In genomic region chr5:72064079-72064478, GRCm38 (mm10) we compare ENCODE assay signal across 32 mouse cellular contexts.
DNase-seq lines count a peak whose midpoint lies in the region; ATAC-seq and TF ChIP-seq lines count a peak whose summit lies in the region.
"Had no signal": no experiment of that assay in that cellular context is flagged by ENCODE, and none has a peak within 500 bp of the region (broad histone marks: within the 10 kb centered on the region; RNA-seq: fewer than 3 reads in every experiment).

No protein-coding gene starts in this region.

- H3K9me3 ChIP-seq in forebrain, embryonic 15.5 days, result no peaks in the 10 kb centered on the region
- H3K9me3 ChIP-seq in forebrain, embryonic 11.5 days (ENCODE audit: control insufficient read depth, low read length), result no peaks in the 10 kb centered on the region
- H3K9me3 ChIP-seq: embryonic facial prominence, embryonic 10.5 days; embryonic facial prominence, embryonic 13.5 days; heart, embryonic 10.5 days; heart, embryonic 13.5 days had no signal

- H3K9ac ChIP-seq in forebrain, embryonic 15.5 days (replicated peaks), result no peak overlapping the region
- no peak overlapping the region for H3K9ac ChIP-seq in forebrain, embryonic 11.5 days (ENCODE audit: low read length)
- H3K9ac ChIP-seq: embryonic facial prominence, embryonic 13.5 days; heart, embryonic 13.5 days; hindbrain, embryonic 14.5 days had no signal

- H3K36me3 ChIP-seq in forebrain, embryonic 15.5 days, result no peaks in the 10 kb centered on the region
- H3K36me3 ChIP-seq in forebrain, embryonic 11.5 days (ENCODE audit: control insufficient read depth, insufficient read depth, low read length), result no peaks in the 10 kb centered on the region
- H3K36me3 ChIP-seq: embryonic facial prominence, embryonic 10.5 days; embryonic facial prominence, embryonic 13.5 days; heart, embryonic 10.5 days; heart, embryonic 13.5 days had no signal

- DNase-seq in forebrain, embryonic 11.5 days (ENCODE audit: low spot score), result no peak
- DNase-seq in layer of hippocampus, adult 2 months (ENCODE audit: low spot score in 2 of 2), result no peak
- DNase-seq in layer of hippocampus, adult 9-11 months, result no peak
- DNase-seq in A20 (ENCODE audit: low read depth, low spot score), result peak; percentile 16
- peak; percentile 47 for DNase-seq in brain, adult 2 months (ENCODE audit: low read depth, low spot score)
- DNase-seq in cerebellum, postnatal 14 days, result no peak
- DNase-seq in adrenal gland, adult 18-20 months (ENCODE audit: low spot score in 2 of 2), result no peak
- DNase-seq: adrenal gland, adult 8-10 months; adrenal gland, postnatal 25 days; B cell, adult 2 months; cerebellum, adult 11 months; cerebellum, adult 2 months; cerebellum, adult 9-11 months; cerebellum, postnatal 36 days; embryo, embryonic 11 days; gastrocnemius, postnatal 36 days; heart, adult 2 months; heart, postnatal 14 days; heart, postnatal 4 days; kidney, adult 2 months had no signal

- H3K27ac ChIP-seq in forebrain, embryonic 15.5 days (replicated peaks), result 0 out of 2 replicates have a peak overlapping the region, but pooled peaks have one; percentile 14
- H3K27ac ChIP-seq in forebrain, embryonic 11.5 days (ENCODE audit: low read depth, low read length), result no peak overlapping the region
- peak overlapping the region; percentile 76 for H3K27ac ChIP-seq in layer of hippocampus, adult 2 months
- H3K27ac ChIP-seq: embryonic facial prominence, embryonic 10.5 days; embryonic facial prominence, embryonic 13.5 days; heart, adult 2 months; heart, embryonic 10.5 days; heart, embryonic 13.5 days; hindbrain, embryonic 14.5 days; hindbrain, postnatal 0 days had no signal

- H3K4me1 ChIP-seq in forebrain, embryonic 15.5 days, result no peaks in the 10 kb centered on the region
- no peaks in the 10 kb centered on the region for H3K4me1 ChIP-seq in forebrain, embryonic 11.5 days (replicated peaks; ENCODE audit: control insufficient read depth, insufficient read depth, low read length)
- H3K4me1 ChIP-seq: embryonic facial prominence, embryonic 10.5 days; heart, embryonic 10.5 days; heart, embryonic 13.5 days had no signal

- H3K4me3 ChIP-seq in forebrain, embryonic 15.5 days, result no peak overlapping the region
- H3K4me3 ChIP-seq in forebrain, embryonic 11.5 days (ENCODE audit: low read depth, low read length), result no peak overlapping the region
- no peak overlapping the region for H3K4me3 ChIP-seq in layer of hippocampus, adult 2 months
- H3K4me3 ChIP-seq: embryonic facial prominence, embryonic 10.5 days; embryonic facial prominence, embryonic 13.5 days; erythroblast, embryonic 14.5 days; heart, adult 2 months; heart, embryonic 10.5 days; heart, embryonic 13.5 days had no signal

- no peak for ATAC-seq in forebrain, embryonic 15.5 days (replicated peaks)
- no peak for ATAC-seq in forebrain, embryonic 11.5 days (replicated peaks; ENCODE audit: low FRiP score)
- ATAC-seq: forebrain, embryonic 14.5 days; hindbrain, postnatal 0 days; inflammation-experienced regulatory T-cells, adult 6 months; intestine, embryonic 16.5 days; Patski had no signal

- WGBS in forebrain, embryonic 15.5 days, result 73% methylated on average over 1 of the region's 1 CpGs
- 68% methylated on average over 1 of the region's 1 CpGs for WGBS in forebrain, embryonic 11.5 days

- H3K27me3 ChIP-seq in forebrain, embryonic 15.5 days, result no peaks in the 10 kb centered on the region
- H3K27me3 ChIP-seq in forebrain, embryonic 11.5 days (ENCODE audit: control insufficient read depth, insufficient read depth, low read length), result no peaks in the 10 kb centered on the region
- H3K27me3 ChIP-seq: embryonic facial prominence, embryonic 13.5 days; heart, embryonic 13.5 days had no signal

- TF ChIP-seq CTCF in layer of hippocampus, adult 2 months (conservative IDR thresholded peaks at IDR 0.05), result no peak

- H3K4me2 ChIP-seq in forebrain, embryonic 15.5 days (replicated peaks), result no peak overlapping the region
- no peak overlapping the region for H3K4me2 ChIP-seq in forebrain, embryonic 11.5 days (ENCODE audit: low read depth, low read length, severe bottlenecking)
- H3K4me2 ChIP-seq: embryonic facial prominence, embryonic 13.5 days; heart, embryonic 13.5 days; hindbrain, embryonic 14.5 days had no signal

Comparison
In these comparisons a context has a peak if more than half of its experiments do, and no peak if none do; other contexts are left out.
1. DNase-seq: peak in A20 (single experiment) and brain, adult 2 months (single experiment); none in forebrain, embryonic 11.5 days (single experiment), layer of hippocampus, adult 2 months (0 of 2), layer of hippocampus, adult 9-11 months (single experiment), cerebellum, postnatal 14 days (0 of 2) and adrenal gland, adult 18-20 months (0 of 2).